Mouse (Mus musculus): ENCODE data around the gene Ifitm5.

GRCm38 (mm10) chr7:140951051-140951450 is 960 bp upstream of the Ifitm5 start:
- TF ChIP-seq CTCF (IDR thresholded peaks at IDR 0.05; ENCODE audit: extremely low read depth, insufficient read depth, insufficient read length, insufficient replicate concordance) = no peak
- no peak for TF ChIP-seq POLR2A (IDR thresholded peaks at IDR 0.05; ENCODE audit: low read depth, low read length)
